Mouse (Mus musculus) limb, embryonic 14.5 days (tissue): Measurements from ENCODE around the gene Ccm2. TPM values are rescaled to one million over a fixed set of nuclear protein-coding genes. Genes with fewer than 3 reads are reported as not detected.

Experiments used
- ATAC-seq: fragments of 200-750 bp; cut with Nextera tagmentation; 2 replicates; pipeline ENCODE4 v1.8.0; 2017; ENCODE audit warnings: low read depth, moderate number of reproducible peaks, moderate TSS enrichment; ENCODE audit not compliant: low FRiP score
- DNase-seq: peaks from one replicate; pipeline ENCODE4 v3.0.0-alpha.2; 2015; ENCODE audit warnings: low spot score
- H3K27ac ChIP-seq: fragments of 300-500 bp; sonication (generic); replicated peaks from 2 replicates; pipeline ENCODE4 v1.5.1; 2014; ENCODE audit warnings: low read depth, mild to moderate bottlenecking, low read length, moderate library complexity, mixed read lengths
- H3K27me3 ChIP-seq: fragments of 300-500 bp; sonication (generic); 2 replicates; pipeline ENCODE4 v1.6.1; 2014; ENCODE audit warnings: low read length, mixed read lengths; ENCODE audit not compliant: control insufficient read depth, insufficient read depth
- H3K36me3 ChIP-seq: fragments of 300-500 bp; sonication (generic); 2 replicates; pipeline ENCODE4 v1.6.1; 2014; ENCODE audit warnings: mild to moderate bottlenecking, low read length, moderate library complexity, mixed read lengths; ENCODE audit not compliant: control insufficient read depth, insufficient read depth
- H3K4me1 ChIP-seq: fragments of 300-500 bp; sonication (generic); 2 replicates; pipeline ENCODE4 v1.6.1; 2014; ENCODE audit warnings: antibody characterized with exemption, low read length, mixed read lengths; ENCODE audit not compliant: control insufficient read depth, insufficient read depth
- H3K4me2 ChIP-seq: fragments of 300-500 bp; sonication (generic); replicated peaks from 2 replicates; pipeline ENCODE4 v1.6.1; 2014; ENCODE audit warnings: low read depth, mild to moderate bottlenecking, low read length, moderate library complexity; ENCODE audit not compliant: severe bottlenecking
- H3K4me3 ChIP-seq: fragments of 300-500 bp; sonication (generic); replicated peaks from 2 replicates; pipeline ENCODE4 v1.5.1; 2014; ENCODE audit warnings: low read length
- H3K9ac ChIP-seq: fragments of 300-500 bp; sonication (generic); 2 replicates; pipeline ENCODE4 v1.6.1; 2014; ENCODE audit warnings: mild to moderate bottlenecking, low read depth, low read length, moderate library complexity; ENCODE audit not compliant: severe bottlenecking
- H3K9me3 ChIP-seq: fragments of 300-500 bp; sonication (generic); 2 replicates; pipeline ENCODE4 v1.6.1; 2016; ENCODE audit warnings: low read length; ENCODE audit not compliant: control insufficient read depth
- POLR2A ChIP-seq: fragments of 200-500 bp; IDR thresholded peaks from 2 replicates; pipeline ENCODE4 v1.8.0; 2012; ENCODE audit warnings: inconsistent platforms, mild to moderate bottlenecking, moderate library complexity, borderline replicate concordance; ENCODE audit not compliant: insufficient read depth, insufficient read length; ENCODE audit errors: extremely low read depth
- WGBS: fragments of 180-500 bp; shearing (Covaris S2); extraction: QIAGEN DNeasy Blood & Tissue Kit; methylation state at CpG from one replicate; pipeline ENCODE4 v1.1.7; 2014; 5-methylcytosine and 5-hydroxymethylcytosine counted together
- polyA plus RNA-seq, 2 experiments: library from polyadenylated mRNA; depleted of rRNA in 1 of 2; stranded (reverse) in 1 of 2; unstranded in 1 of 2; fragments of >200 nt; fragmentation: Nextera tagmentation in 1 of 2; extraction: Ambion mirVana in 1 of 2; gene quantifications; 2 replicates each; pipeline versions ENCODE4 v1.2.1 to v1.2.3; 2012 to 2014

The Ccm2 gene
- polyA plus RNA-seq, 2 experiments = 96.0 to 104 TPM

DNA sequence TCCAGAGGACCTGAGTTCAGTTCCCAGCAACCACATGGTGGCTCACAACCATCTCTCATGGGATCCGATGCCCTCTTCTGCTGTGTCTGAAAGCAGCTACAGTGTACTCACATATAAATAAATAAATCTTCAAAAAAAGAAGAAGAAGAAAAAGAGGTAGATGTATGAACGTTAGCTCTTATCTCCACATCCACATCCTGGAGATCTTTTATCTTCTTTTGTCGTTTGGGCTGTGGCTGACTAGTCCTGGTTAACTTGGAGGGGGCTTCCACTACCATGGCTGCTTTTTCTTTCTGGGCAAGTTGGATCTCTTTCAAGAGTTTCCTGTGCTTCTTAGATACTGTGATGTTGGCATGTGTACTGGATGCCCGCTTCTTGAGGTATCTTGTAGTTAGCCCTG, 16.5 kb downstream of the Ccm2 start:
- Histone ChIP-seq H3K9me3 (no peaks in the 10 kb centered on the region), H3K27ac (no peak overlapping the region), H3K4me2 (no peak overlapping the region), H3K9ac (no peak overlapping the region), H3K27me3 (no peaks in the 10 kb centered on the region), H3K36me3 (peaks cover 7% of the 10 kb centered on the region), H3K4me1 (peaks cover 5% of the 10 kb centered on the region; the same call in 1 of the 2 replicates), H3K4me3 (no peak overlapping the region)
- DNase-seq = no peak
- no peak for TF ChIP-seq POLR2A
- no peak for ATAC-seq
- 88% methylated on average over 4 of the region's 4 CpGs for WGBS

DNA sequence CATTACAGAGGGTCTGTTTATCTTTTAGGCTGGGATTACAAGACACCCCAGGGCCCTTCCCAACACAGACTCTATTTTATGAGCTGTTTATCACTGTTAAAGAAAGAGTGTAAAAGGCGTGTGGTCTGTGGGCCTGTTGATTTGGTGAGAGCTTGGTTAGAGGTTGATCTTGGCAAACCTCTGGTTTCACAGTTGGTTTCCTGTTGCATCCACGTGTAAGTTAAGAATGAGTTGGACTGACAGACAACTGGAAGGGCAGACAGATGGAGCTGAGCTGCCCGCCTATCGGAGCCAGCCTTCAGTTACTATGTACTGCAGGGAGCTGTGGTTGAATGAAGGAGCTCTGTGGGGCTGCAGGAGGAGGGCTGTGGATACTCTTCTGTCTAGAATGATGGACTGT, 19.8 kb downstream of the Ccm2 start:
- WGBS = 57% methylated on average over 4 of the region's 4 CpGs
- H3K9me3 ChIP-seq = no peaks in the 10 kb centered on the region
- H3K4me1 ChIP-seq = no peaks in the 10 kb centered on the region
- peaks cover 19% of the 10 kb centered on the region for H3K36me3 ChIP-seq
- H3K27ac ChIP-seq = no peak overlapping the region
- H3K4me2 ChIP-seq = no peak overlapping the region
- DNase-seq = no peak
- H3K9ac ChIP-seq = no peak overlapping the region
- no peaks in the 10 kb centered on the region for H3K27me3 ChIP-seq
- ATAC-seq = no peak
- no peak overlapping the region for H3K4me3 ChIP-seq
- no peak for TF ChIP-seq POLR2A

DNA sequence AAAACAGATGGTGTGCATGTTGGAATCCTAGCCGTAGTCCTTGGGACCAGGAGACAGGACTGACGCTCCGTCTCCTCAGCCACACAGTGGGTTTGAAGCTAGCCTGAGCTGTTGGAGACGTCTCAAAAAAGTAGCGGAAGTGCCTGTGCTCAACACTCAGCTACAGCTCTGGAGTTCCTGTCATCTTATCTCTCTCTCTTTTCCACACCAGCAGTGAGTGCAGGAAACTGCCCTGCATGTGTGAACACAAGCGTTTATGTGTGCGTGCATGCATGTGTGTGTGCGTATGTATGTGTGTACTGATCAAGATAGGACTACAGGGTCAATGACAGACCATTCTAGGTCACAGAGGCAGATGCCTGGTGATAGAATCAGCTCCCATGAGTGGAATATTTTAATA, 21.3 kb downstream of the Ccm2 start:
- no peak for DNase-seq
- 91% methylated on average over 8 of the region's 8 CpGs for WGBS
- H3K9ac ChIP-seq = no peak overlapping the region

DNA sequence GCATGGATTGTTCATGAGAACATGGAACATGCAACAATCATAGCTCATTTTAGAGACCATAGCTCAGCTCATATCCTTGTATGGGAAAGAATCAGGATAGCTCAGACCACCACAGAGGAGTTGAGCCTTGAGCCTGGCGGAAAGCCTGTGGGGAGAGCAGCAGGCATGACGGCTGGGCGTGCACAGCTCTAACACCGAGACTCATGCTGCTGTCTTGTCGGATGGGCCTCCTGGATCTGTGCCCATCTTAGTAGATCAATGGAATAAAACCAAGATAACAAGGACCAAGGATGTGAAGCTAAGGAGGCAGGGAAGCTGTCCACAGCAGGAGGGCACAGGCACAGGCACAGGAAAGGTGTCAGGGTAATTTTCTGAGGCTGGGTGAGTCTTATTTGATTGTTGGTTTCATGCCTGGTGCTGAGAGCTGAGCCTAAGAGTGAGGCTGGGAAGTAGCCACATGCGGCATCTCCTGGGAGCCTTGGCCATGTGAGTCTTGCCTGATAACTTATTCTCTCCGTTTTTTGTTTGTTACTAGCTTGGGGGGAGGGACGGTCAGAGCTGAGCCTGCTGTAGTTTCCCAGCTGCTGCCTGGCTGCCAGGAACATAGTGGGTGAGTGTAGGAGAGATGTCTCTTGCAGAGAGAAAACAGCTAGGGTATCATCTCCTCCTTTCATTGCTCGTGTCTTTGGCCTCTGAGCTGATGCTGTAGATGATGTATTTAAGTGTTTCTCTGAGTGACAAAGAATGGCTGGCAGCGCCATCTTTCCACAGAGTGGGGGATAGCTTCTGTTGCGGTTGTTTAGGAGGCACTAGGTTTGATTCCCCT, 22.1 kb downstream of the Ccm2 start:
- Histone ChIP-seq H3K9ac (no peak overlapping the region; the same call in 1 of the 2 replicates), H3K36me3 (peaks cover 17% of the 10 kb centered on the region)
- WGBS = 71% methylated on average over 11 of the region's 11 CpGs

More for the DNA sequence above, 21.3 kb downstream of the Ccm2 start:
- Histone ChIP-seq H3K27me3 (no peaks in the 10 kb centered on the region), H3K27ac (no peak overlapping the region), H3K9me3 (no peaks in the 10 kb centered on the region), H3K4me1 (no peaks in the 10 kb centered on the region), H3K36me3 (peaks cover 23% of the 10 kb centered on the region), H3K4me2 (no peak overlapping the region), H3K4me3 (no peak overlapping the region)
- no peak for ATAC-seq
- TF ChIP-seq POLR2A = no peak

GRCm38 (mm10) chr11:6569410-6569777, 22.7 kb downstream of the Ccm2 start:
- no peaks in the 10 kb centered on the region for H3K4me1 ChIP-seq
- no peak overlapping the region for H3K4me2 ChIP-seq
- no peak overlapping the region for H3K27ac ChIP-seq
- no peak for TF ChIP-seq POLR2A
- ATAC-seq = no peak
- H3K36me3 ChIP-seq = peaks cover 16% of the 10 kb centered on the region
- H3K9me3 ChIP-seq = no peaks in the 10 kb centered on the region
- no peaks in the 10 kb centered on the region for H3K27me3 ChIP-seq
- 43% methylated on average over 3 of the region's 3 CpGs for WGBS
- no peak overlapping the region for H3K4me3 ChIP-seq
- no peak for DNase-seq
- no peak overlapping the region for H3K9ac ChIP-seq

More for the DNA sequence above, 22.1 kb downstream of the Ccm2 start:
- H3K27me3 ChIP-seq = no peaks in the 10 kb centered on the region
- H3K4me1 ChIP-seq = no peaks in the 10 kb centered on the region
- no peak overlapping the region for H3K4me3 ChIP-seq
- H3K9me3 ChIP-seq = no peaks in the 10 kb centered on the region
- H3K27ac ChIP-seq = no peak overlapping the region
- DNase-seq (no peak), ATAC-seq (no peak)
- no peak overlapping the region for H3K4me2 ChIP-seq
- no peak for TF ChIP-seq POLR2A
